Mouse (Mus musculus) testis, adult 2 months (tissue): ENCODE results near the gene Ccdc134.

ENCODE experiments used
- CTCF ChIP-seq: fragments of 200-500 bp; IDR thresholded peaks from 2 replicates; pipeline ENCODE4 v1.5.1; 2012; ENCODE audit warnings: low read depth, mild to moderate bottlenecking, inconsistent platforms, low read length, moderate library complexity; ENCODE audit not compliant: control insufficient read depth, insufficient read depth, insufficient replicate concordance
- POLR2A ChIP-seq: fragments of 200-500 bp; IDR thresholded peaks from 2 replicates; pipeline ENCODE4 v1.6.1; 2012; ENCODE audit warnings: low read depth, mild to moderate bottlenecking, inconsistent platforms, low read length, moderate library complexity; ENCODE audit not compliant: control insufficient read depth

DNA sequence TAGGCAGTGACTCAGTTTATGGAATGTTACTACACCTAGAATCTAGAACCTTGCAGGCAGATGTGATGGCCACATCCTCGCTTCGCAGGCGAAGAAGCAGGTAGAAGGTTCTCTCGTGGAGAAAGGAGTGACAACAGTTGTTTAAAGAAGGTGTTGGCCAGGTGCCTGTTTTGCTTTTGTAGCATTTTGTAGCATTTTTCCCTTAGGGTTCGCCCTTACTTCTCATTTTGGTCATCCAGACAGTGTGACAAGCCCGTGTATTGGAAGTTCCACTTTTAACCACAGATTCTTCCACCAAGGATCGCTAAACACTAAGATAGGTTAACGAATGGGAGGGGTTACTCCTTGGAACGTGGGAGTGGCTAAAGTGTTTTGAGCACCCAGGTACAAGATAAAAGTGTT is 20.8 kb downstream of the Ccdc134 start:
- TF ChIP-seq POLR2A (no peak), CTCF (no peak)
